Mouse (Mus musculus) brain, adult 2 months (tissue): ENCODE measurements at regions not wholly inside any gene's neighbourhood (a gene's known extent, or its start where the extent isn't known, plus 50 kb on each side); places are given as distances from the start of the nearest gene placed in this dataset.

ENCODE experiments used
- DNase-seq: peaks from one replicate; pipeline ENCODE4 v3.0.0; 2011; ENCODE audit warnings: low read depth, low spot score

DNA sequence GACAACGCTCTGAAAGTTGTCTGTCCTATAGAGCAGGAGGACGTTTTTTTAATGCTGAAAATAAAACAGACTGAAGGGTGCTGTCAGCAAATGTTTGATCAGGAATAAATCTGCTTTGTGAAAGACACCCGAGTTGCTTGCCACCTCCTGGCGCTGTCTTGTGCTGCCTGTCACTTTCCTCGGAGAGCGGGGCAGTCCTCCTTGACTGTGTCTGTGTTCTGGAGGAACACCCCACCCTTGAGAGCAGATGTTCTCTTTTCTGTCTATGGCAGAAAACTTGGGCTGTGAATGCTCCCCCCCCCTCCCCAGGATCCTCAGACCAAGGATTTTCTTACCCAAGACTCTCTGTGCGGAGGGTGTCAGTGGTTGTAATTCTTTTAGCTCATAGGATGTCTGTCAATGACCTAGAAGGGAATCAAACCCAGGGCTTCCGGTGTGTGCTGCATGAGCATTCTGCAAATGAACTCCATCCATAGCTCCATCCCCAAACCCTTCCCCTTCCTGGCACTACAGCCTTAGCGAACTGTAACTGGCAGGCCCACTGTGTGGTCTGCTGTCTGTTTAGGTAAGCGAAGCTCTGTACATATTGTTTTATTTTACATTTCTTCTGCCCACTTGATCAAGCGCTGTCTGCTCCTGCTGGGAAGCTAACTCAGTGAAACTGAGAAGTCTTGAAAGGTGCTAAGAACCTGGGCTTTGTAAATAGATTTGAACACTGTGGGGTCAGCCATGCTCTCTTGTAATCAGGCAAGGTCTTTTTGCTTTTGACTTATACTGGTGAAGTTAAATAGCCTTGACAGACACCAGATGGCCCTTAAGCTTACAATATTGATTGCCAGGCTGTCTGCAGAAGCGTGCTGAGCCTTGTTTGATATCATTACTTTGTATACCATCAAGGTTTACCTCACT is 53.0 kb upstream of the Bach1 start:
- peak; percentile 29 for DNase-seq

DNA sequence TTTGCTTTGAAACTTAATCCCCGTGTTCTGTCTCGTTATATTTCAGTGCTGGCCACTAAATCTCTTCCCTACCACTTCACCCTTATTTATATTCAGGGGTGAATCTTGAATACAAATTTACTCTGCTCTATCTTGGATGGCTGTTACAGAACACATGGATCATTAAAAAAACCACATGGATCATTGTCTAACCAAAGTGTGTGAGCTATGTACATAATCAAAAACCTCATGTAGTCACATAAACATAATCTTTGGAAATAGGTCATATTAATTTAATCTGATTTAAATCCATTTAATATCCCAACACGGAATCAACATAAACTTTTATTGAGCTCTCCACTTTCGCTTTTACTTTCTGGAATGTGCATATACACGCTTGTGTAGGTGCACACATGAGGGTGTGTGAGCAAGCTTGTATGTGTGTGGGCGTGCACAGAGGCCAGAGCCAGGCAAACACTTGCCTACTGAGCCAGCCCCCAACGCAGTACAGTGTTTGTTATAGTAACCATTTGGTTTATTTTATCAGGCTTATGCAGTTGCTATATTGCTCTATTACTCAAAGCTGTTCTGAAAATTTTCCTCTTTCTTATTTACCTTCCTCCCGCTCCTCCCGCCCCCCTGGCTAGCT is 52.2 kb upstream of the Bach1 start:
- peak; percentile 8 for DNase-seq
